Mouse (Mus musculus): ENCODE results near the gene Nmrk2.
"Not testable (repeated sequence)": the region's sequence is repeated elsewhere in the genome, so short reads cannot be mapped to it uniquely, and the experiment has no call there.

The Nmrk2 gene

GRCm38 (mm10) chr10:81201807-81202758 lies at the start of gene Nmrk2:
TSS of gene Nmrk2 (minus strand) at chr10:81202051.
- no peak for DNase-seq

GRCm38 (mm10) chr10:81249442-81249841 lies 47.6 kb upstream of the Nmrk2 start:
- DNase-seq, result no peak

GRCm38 (mm10) chr10:81247804-81248203 lies 46.0 kb upstream of the Nmrk2 start:
- no peak for DNase-seq

- no peak for DNase-seq
Observed at GRCm38 (mm10) chr10:81245166-81245565, 43.3 kb upstream of the Nmrk2 start.

GRCm38 (mm10) chr10:81244595-81244994 lies 42.7 kb upstream of the Nmrk2 start:
- peak; percentile 60 to 64 for DNase-seq

- no peak for DNase-seq
Observed at GRCm38 (mm10) chr10:81244146-81244545, 42.3 kb upstream of the Nmrk2 start.

GRCm38 (mm10) chr10:81242021-81242420 lies 40.2 kb upstream of the Nmrk2 start:
- no peak for DNase-seq

GRCm38 (mm10) chr10:81240876-81241275 lies 39.0 kb upstream of the Nmrk2 start:
- DNase-seq, result no peak

GRCm38 (mm10) chr10:81238618-81239017 lies 36.8 kb upstream of the Nmrk2 start:
- no peak for DNase-seq

- DNase-seq, result no peak
Observed at GRCm38 (mm10) chr10:81236471-81237268, 34.8 kb upstream of the Nmrk2 start.

- no peak for DNase-seq
Observed at GRCm38 (mm10) chr10:81234206-81234605, 32.4 kb upstream of the Nmrk2 start.

- DNase-seq, result no peak
Observed at GRCm38 (mm10) chr10:81233226-81233585, 31.4 kb upstream of the Nmrk2 start.

- peak; percentile 72 to 85 for DNase-seq
Observed at GRCm38 (mm10) chr10:81232580-81233225, 30.9 kb upstream of the Nmrk2 start, which contains the start of gene Zfr2. TSS of gene Zfr2 (plus strand) at chr10:81233155.

- DNase-seq, result no peak
Observed at GRCm38 (mm10) chr10:81231436-81231835, 29.6 kb upstream of the Nmrk2 start.

- DNase-seq, result no peak
Observed at GRCm38 (mm10) chr10:81230438-81231332, 28.8 kb upstream of the Nmrk2 start, which contains the start of gene Atcay. TSS of gene Atcay (minus strand) at chr10:81230833.

- DNase-seq, result no peak
Observed at GRCm38 (mm10) chr10:81229735-81230437, 28.0 kb upstream of the Nmrk2 start.

- not testable (repeated sequence) for DNase-seq
Observed at GRCm38 (mm10) chr10:81223731-81224130, 21.9 kb upstream of the Nmrk2 start.

GRCm38 (mm10) chr10:81221402-81222015 lies 19.7 kb upstream of the Nmrk2 start:
- DNase-seq, result no peak

GRCm38 (mm10) chr10:81217964-81218363 lies 16.1 kb upstream of the Nmrk2 start:
- DNase-seq, result peak; percentile 44 to 53

GRCm38 (mm10) chr10:81217267-81217666 lies 15.4 kb upstream of the Nmrk2 start:
- DNase-seq, result not testable (repeated sequence)

GRCm38 (mm10) chr10:81216810-81217209 lies 15.0 kb upstream of the Nmrk2 start:
- no peak for DNase-seq

All from thymus, adult 18-20 months (tissue).